Mouse (Mus musculus) spleen, adult 2 months (tissue): ENCODE data around the gene Nes.

ENCODE experiments used
- CTCF ChIP-seq: fragments of 200-500 bp; IDR thresholded peaks from 2 replicates; pipeline ENCODE4 v1.5.1; 2011; ENCODE audit warnings: mild to moderate bottlenecking, inconsistent platforms; ENCODE audit not compliant: insufficient read depth, insufficient read length, insufficient replicate concordance; ENCODE audit errors: extremely low read depth
- POLR2A ChIP-seq: fragments of 200-500 bp; IDR thresholded peaks from 2 replicates; pipeline ENCODE4 v1.6.1; 2011; ENCODE audit warnings: low read depth, low read length, inconsistent platforms

GRCm38 (mm10) chr3:87924996-87925395, 45.9 kb upstream of the Nes start:
- TF ChIP-seq POLR2A (no peak), CTCF (no peak)
